Mouse (Mus musculus): ENCODE data around the gene Ccnjl. TPM values are rescaled to one million over a fixed set of nuclear protein-coding genes. Genes with fewer than 3 reads are reported as not detected.

Ccnjl gene
- total RNA-seq, 4 experiments from 2014 or later, result 1.8 to 4.8 (median 2.5) TPM

GRCm38 (mm10) chr11:43569595-43569994 lies 41.0 kb downstream of the Ccnjl start:
- peak; percentile 60 for DNase-seq

GRCm38 (mm10) chr11:43575061-43575375 lies 46.4 kb downstream of the Ccnjl start:
- DNase-seq, result no peak

- DNase-seq, result no peak
These were observed 47.0 kb downstream of the Ccnjl start for GRCm38 (mm10) chr11:43575376-43576151.

GRCm38 (mm10) chr11:43577713-43578478 lies 49.3 kb downstream of the Ccnjl start:
- no peak for DNase-seq

GRCm38 (mm10) chr11:43585211-43586005 lies 56.8 kb downstream of the Ccnjl start:
- no peak for DNase-seq

GRCm38 (mm10) chr11:43586324-43587090 lies 57.9 kb downstream of the Ccnjl start, which contains the start of gene 4933415A04Rik:
4933415A04Rik (plus strand) TSS chr11:43587040.
- DNase-seq, result no peak

- no peak for DNase-seq
These were observed 61.0 kb downstream of the Ccnjl start for GRCm38 (mm10) chr11:43589530-43590072.

- no peak for DNase-seq
These were observed 72.9 kb downstream of the Ccnjl start, which contains the start of gene Fabp6 for GRCm38 (mm10) chr11:43601440-43601839. Fabp6 (minus strand) TSS chr11:43601540.

GRCm38 (mm10) chr11:43604207-43604606 lies 75.6 kb downstream of the Ccnjl start:
- DNase-seq, result no peak

- DNase-seq, result no peak
These were observed 76.3 kb downstream of the Ccnjl start for GRCm38 (mm10) chr11:43604891-43605290.

- DNase-seq, result no peak
These were observed 77.3 kb downstream of the Ccnjl start for GRCm38 (mm10) chr11:43605859-43606258.

- no peak for DNase-seq
These were observed 79.9 kb downstream of the Ccnjl start for GRCm38 (mm10) chr11:43608440-43608839.

GRCm38 (mm10) chr11:43610006-43610661 lies 81.5 kb downstream of the Ccnjl start:
- DNase-seq, result no peak

GRCm38 (mm10) chr11:43610662-43611033 lies 82.1 kb downstream of the Ccnjl start:
- no peak for DNase-seq

GRCm38 (mm10) chr11:43612834-43613488 lies 84.4 kb downstream of the Ccnjl start:
- DNase-seq, result peak; percentile 64

- no peak for DNase-seq
These were observed 89.3 kb downstream of the Ccnjl start for GRCm38 (mm10) chr11:43617924-43618323.

GRCm38 (mm10) chr11:43618403-43618802 lies 89.8 kb downstream of the Ccnjl start:
- DNase-seq, result no peak

GRCm38 (mm10) chr11:43621769-43622168 lies 93.2 kb downstream of the Ccnjl start:
- no peak for DNase-seq

- DNase-seq, result no peak
These were observed 95.8 kb downstream of the Ccnjl start for GRCm38 (mm10) chr11:43624341-43624740.

GRCm38 (mm10) chr11:43626300-43626926 lies 97.8 kb downstream of the Ccnjl start:
- DNase-seq, result peak; percentile 48

Measured in adrenal gland, adult 8-10 months (tissue).